Mouse (Mus musculus) R1 (cell line): Measurements from ENCODE around the gene Lrrc2.

Experiments
- DNase-seq: peaks from one replicate; pipeline ENCODE4 v3.0.0-alpha.2; 2018; ENCODE audit warnings: low read depth, low spot score

The Lrrc2 gene

GRCm38 (mm10) chr9:110951397-110951796 lies at the start of gene Lrrc2:
Gene Lrrc2, plus strand, starts transcription at chr9:110951545.
- DNase-seq, result peak; percentile 88

GRCm38 (mm10) chr9:110902271-110902670 lies 49.1 kb upstream of the Lrrc2 start:
- DNase-seq, result no peak

- no peak for DNase-seq
Observed at GRCm38 (mm10) chr9:110907201-110907837, 44.0 kb upstream of the Lrrc2 start.

- DNase-seq, result no peak
Observed at GRCm38 (mm10) chr9:110907838-110908630, 43.3 kb upstream of the Lrrc2 start.

- DNase-seq, result no peak
Observed at GRCm38 (mm10) chr9:110908631-110909016, 42.7 kb upstream of the Lrrc2 start.

- no peak for DNase-seq
Observed at GRCm38 (mm10) chr9:110909371-110909967, 41.9 kb upstream of the Lrrc2 start.

GRCm38 (mm10) chr9:110914631-110915236 lies 36.6 kb upstream of the Lrrc2 start:
- peak; percentile 58 for DNase-seq

GRCm38 (mm10) chr9:110915466-110915865 lies 35.9 kb upstream of the Lrrc2 start:
- no peak for DNase-seq

GRCm38 (mm10) chr9:110916786-110917185 lies 34.6 kb upstream of the Lrrc2 start, which contains the start of gene Fam240a:
Gene Fam240a, minus strand, starts transcription at chr9:110916861.
- DNase-seq, result no peak

GRCm38 (mm10) chr9:110920665-110921419 lies 30.5 kb upstream of the Lrrc2 start:
- DNase-seq, result no peak

- peak; percentile 79 for DNase-seq
Observed at GRCm38 (mm10) chr9:110922759-110923158, 28.6 kb upstream of the Lrrc2 start.

GRCm38 (mm10) chr9:110931573-110931972 lies 19.8 kb upstream of the Lrrc2 start:
- DNase-seq, result no peak

- DNase-seq, result no peak
Observed at GRCm38 (mm10) chr9:110933850-110934437, 17.4 kb upstream of the Lrrc2 start.

GRCm38 (mm10) chr9:110935941-110936340 lies 15.4 kb upstream of the Lrrc2 start:
- no peak for DNase-seq

GRCm38 (mm10) chr9:110937506-110938490 lies 13.5 kb upstream of the Lrrc2 start:
- peak; percentile 36 for DNase-seq

GRCm38 (mm10) chr9:110944265-110944664 lies 7.1 kb upstream of the Lrrc2 start:
- DNase-seq, result peak; percentile 80

GRCm38 (mm10) chr9:110945343-110945742 lies 6.0 kb upstream of the Lrrc2 start:
- DNase-seq, result peak; percentile 66

GRCm38 (mm10) chr9:110945926-110946325 lies 5.4 kb upstream of the Lrrc2 start, which contains the start of gene Tdgf1:
Gene Tdgf1, minus strand, starts transcription at chr9:110946158.
- peak; percentile 92 for DNase-seq

GRCm38 (mm10) chr9:110946548-110947044 lies 4.7 kb upstream of the Lrrc2 start:
- peak; percentile 94 for DNase-seq
